Mouse (Mus musculus): ENCODE measurements around the gene Sco2. TPM values are rescaled to one million over a fixed set of nuclear protein-coding genes. Genes with fewer than 3 reads are reported as not detected.

Sco2 gene
- total and polyA plus RNA-seq, 3 experiments, result 17.1 to 34.7 (median 27.2) TPM

DNA sequence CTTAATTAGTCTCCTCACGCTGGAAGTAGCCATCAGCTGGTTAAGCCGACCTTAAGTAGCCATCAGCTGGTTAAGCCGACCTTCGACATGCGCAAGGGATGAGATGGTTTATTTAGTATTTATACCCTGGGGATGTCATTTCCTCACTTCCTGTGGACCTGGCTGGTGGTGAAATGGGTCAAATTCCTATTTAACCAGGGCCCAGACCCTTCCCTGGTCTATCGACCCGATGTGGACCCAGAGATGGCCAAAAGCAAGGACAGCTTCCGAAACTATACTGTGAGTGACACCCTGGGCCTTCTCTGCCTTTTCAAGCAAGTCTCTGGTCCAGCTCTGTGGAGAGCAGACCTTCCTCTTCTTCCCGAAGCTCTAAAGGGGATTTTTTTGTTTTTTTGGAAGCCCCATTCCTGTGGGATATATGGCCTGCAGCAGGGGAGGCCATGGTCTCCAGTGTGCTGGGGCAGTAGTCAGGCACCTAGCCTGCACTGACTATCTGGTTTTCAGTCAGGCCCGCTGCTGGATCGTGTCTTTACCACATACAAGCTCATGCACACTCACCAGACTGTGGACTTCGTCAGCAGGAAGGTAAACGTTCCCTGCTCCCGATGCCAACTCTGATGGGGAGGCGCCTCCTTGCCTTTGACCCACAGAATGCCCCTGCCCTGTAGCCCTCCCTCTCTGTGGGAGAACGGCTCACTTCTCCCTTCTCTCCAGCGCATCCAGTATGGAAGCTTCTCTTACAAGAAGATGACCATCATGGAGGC is 38.7 kb downstream of the Sco2 start:
- no peaks in the 10 kb centered on the region for H3K36me3 ChIP-seq (replicated peaks in 1 of 2; ENCODE audit: control insufficient read depth in 1 of 2, insufficient read depth in 1 of 2, low read length in 1 of 2)
- peaks cover 6 to 15% of the 10 kb centered on the region in 2 experiments for H3K4me1 ChIP-seq (ENCODE audit: control insufficient read depth in 1 of 2, insufficient read depth in 2 of 2)
- DNase-seq (ENCODE audit: extremely low read depth), result no peak
- no peaks in the 10 kb centered on the region for H3K9me3 ChIP-seq (replicated peaks; ENCODE audit: low read length)
- no peaks in the 10 kb centered on the region for H3K79me2 ChIP-seq (replicated peaks; ENCODE audit: control insufficient read depth, extremely low read depth, insufficient read depth, poor library complexity, severe bottlenecking)
- peaks cover 1% of the 10 kb centered on the region for H3K27me3 ChIP-seq (replicated peaks)
- in situ Hi-C loops (cut with MboI; ENCODE audit: low pct_ligation_motif_present, low pct_unique_long_range_greater_than_20kb, low sequenced_read_pairs) (no loop called here), dilution Hi-C loops (cut with MboI; ENCODE audit: extremely low pct_ligation_motif_present, extremely low pct_unique_long_range_greater_than_20kb, low sequenced_read_pairs) (no loop called here)
- H3K27ac ChIP-seq (ENCODE audit: insufficient read depth, low read depth), result no peak overlapping the region
- TF ChIP-seq E2F4 (IDR thresholded peaks at IDR 0.05; ENCODE audit: insufficient replicate concordance, low read depth, low read length) (no peak), USF2 (conservative IDR thresholded peaks at IDR 0.05; ENCODE audit: low read depth, low read length) (no peak), EP300 (IDR thresholded peaks at IDR 0.05; ENCODE audit: low read length) (no peak), ZNF384 (IDR thresholded peaks at IDR 0.05; ENCODE audit: low read depth, low read length) (no peak), ETS1 (conservative IDR thresholded peaks at IDR 0.05; ENCODE audit: low read depth, low read length) (no peak), ZC3H11A (IDR thresholded peaks at IDR 0.05; ENCODE audit: low read depth, low read length) (no peak), MAZ (IDR thresholded peaks at IDR 0.05; ENCODE audit: low read depth, low read length) (no peak), ELF1 (IDR thresholded peaks at IDR 0.05; ENCODE audit: low read depth, low read length) (no peak), SMC3 (IDR thresholded peaks at IDR 0.05; ENCODE audit: low read depth, low read length) (no peak), UBTF (IDR thresholded peaks at IDR 0.05; ENCODE audit: low read depth, low read length) (no peak), CTCF (conservative IDR thresholded peaks at IDR 0.05 in 1 of 2, IDR thresholded peaks at IDR 0.05 in 1 of 2; ENCODE audit: low read depth in 2 of 2, low read length in 2 of 2) (no peak), RAD21 (IDR thresholded peaks at IDR 0.05; ENCODE audit: low read depth, low read length) (no peak), MAX (IDR thresholded peaks at IDR 0.05; ENCODE audit: low read length) (no peak), TBP (conservative IDR thresholded peaks at IDR 0.05; ENCODE audit: low read depth, low read length) (no peak), MXI1 (IDR thresholded peaks at IDR 0.05; ENCODE audit: low read depth, low read length) (no peak), PAX5 (IDR thresholded peaks at IDR 0.05; ENCODE audit: low read length) (no peak), CHD1 (IDR thresholded peaks at IDR 0.05; ENCODE audit: low read depth, low read length) (no peak), MAFK (IDR thresholded peaks at IDR 0.05; ENCODE audit: insufficient replicate concordance, low read length) (no peak), RCOR1 (conservative IDR thresholded peaks at IDR 0.05; ENCODE audit: low read depth, low read length) (no peak)
- no peak overlapping the region for H3K4me3 ChIP-seq (replicated peaks in 1 of 3; ENCODE audit: low read depth in 2 of 3, low read length in 2 of 3, poor library complexity in 1 of 3)
- no peak overlapping the region for H3K9ac ChIP-seq (ENCODE audit: insufficient read depth, low read depth)
- H3K4me2 ChIP-seq (ENCODE audit: insufficient read depth, low read depth, poor library complexity, severe bottlenecking), result no peak overlapping the region

DNA sequence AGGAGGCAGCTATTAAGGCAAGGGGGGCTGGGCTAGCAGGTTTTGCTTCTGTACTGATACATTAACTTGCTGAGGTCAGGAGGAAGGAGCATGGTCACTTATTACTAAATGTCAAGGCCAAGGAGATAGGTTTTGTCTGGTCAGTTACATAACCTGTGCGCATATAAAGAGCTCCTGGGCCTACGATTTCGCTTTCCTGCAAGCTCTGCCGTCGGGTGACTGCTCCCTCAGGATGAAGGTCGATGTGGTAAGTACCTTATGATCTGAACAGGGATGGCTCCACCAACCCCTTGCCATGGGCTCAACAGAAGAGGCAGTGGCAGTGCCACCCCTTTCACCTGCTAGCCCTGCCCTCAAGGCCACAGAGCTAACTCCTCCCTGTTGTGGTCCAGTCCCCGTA is 39.4 kb downstream of the Sco2 start, which contains the start of gene Miox:
Gene Miox (plus strand): TSS at position 128 of the 400 bp plus-strand sequence.
- no peak for DNase-seq (ENCODE audit: extremely low read depth)
- H3K4me3 ChIP-seq (replicated peaks in 1 of 3; ENCODE audit: low read depth in 2 of 3, low read length in 2 of 3, poor library complexity in 1 of 3), result no peak within 1 kb of the TSS
- H3K4me1 ChIP-seq (ENCODE audit: control insufficient read depth in 1 of 2, insufficient read depth in 2 of 2), result peaks cover 3 to 9% of the 10 kb centered on the region in 2 experiments; a peak in 2 of 4 replicates
- no peak within 1 kb of the TSS for H3K9ac ChIP-seq (ENCODE audit: insufficient read depth, low read depth)
- dilution Hi-C loops (cut with MboI; ENCODE audit: extremely low pct_ligation_motif_present, extremely low pct_unique_long_range_greater_than_20kb, low sequenced_read_pairs), result no loop called here
- no peaks in the 10 kb centered on the region for H3K36me3 ChIP-seq (replicated peaks in 1 of 2; ENCODE audit: control insufficient read depth in 1 of 2, insufficient read depth in 1 of 2, low read length in 1 of 2)
- H3K4me2 ChIP-seq (ENCODE audit: insufficient read depth, low read depth, poor library complexity, severe bottlenecking), result no peak within 1 kb of the TSS
- in situ Hi-C loops (cut with MboI; ENCODE audit: low pct_ligation_motif_present, low pct_unique_long_range_greater_than_20kb, low sequenced_read_pairs), result no loop called here
- TF ChIP-seq ZNF384 (IDR thresholded peaks at IDR 0.05; ENCODE audit: low read depth, low read length) (no peak), PAX5 (IDR thresholded peaks at IDR 0.05; ENCODE audit: low read length) (no peak), IRF4 (IDR thresholded peaks at IDR 0.05; ENCODE audit: low read depth, low read length) (no peak), ZMIZ1 (IDR thresholded peaks at IDR 0.05; ENCODE audit: low read depth, low read length) (no peak), TBP (conservative IDR thresholded peaks at IDR 0.05; ENCODE audit: low read depth, low read length) (no peak), HCFC1 (IDR thresholded peaks at IDR 0.05; ENCODE audit: low read depth, low read length) (no peak), TCF12 (IDR thresholded peaks at IDR 0.05; ENCODE audit: low read depth, low read length) (no peak), MAZ (IDR thresholded peaks at IDR 0.05; ENCODE audit: low read depth, low read length) (no peak), POLR2A (IDR thresholded peaks at IDR 0.05; ENCODE audit: low read depth, low read length) (no peak)
- no peak within 1 kb of the TSS for H3K27ac ChIP-seq (ENCODE audit: insufficient read depth, low read depth)
- peaks cover 1% of the 10 kb centered on the region for H3K27me3 ChIP-seq (replicated peaks)
- no peaks in the 10 kb centered on the region for H3K79me2 ChIP-seq (replicated peaks; ENCODE audit: control insufficient read depth, extremely low read depth, insufficient read depth, poor library complexity, severe bottlenecking)
- H3K9me3 ChIP-seq (replicated peaks; ENCODE audit: low read length), result no peaks in the 10 kb centered on the region
